Mouse (Mus musculus): ENCODE measurements around the gene Cd200. TPM values are rescaled to one million over a fixed set of nuclear protein-coding genes. Genes with fewer than 3 reads are reported as not detected.
"Not testable (repeated sequence)": the region's sequence is repeated elsewhere in the genome, so short reads cannot be mapped to it uniquely, and the experiment has no call there.

Gene Cd200
- polyA plus RNA-seq, 1 experiment from 2014 or later = 0.47 TPM

DNA sequence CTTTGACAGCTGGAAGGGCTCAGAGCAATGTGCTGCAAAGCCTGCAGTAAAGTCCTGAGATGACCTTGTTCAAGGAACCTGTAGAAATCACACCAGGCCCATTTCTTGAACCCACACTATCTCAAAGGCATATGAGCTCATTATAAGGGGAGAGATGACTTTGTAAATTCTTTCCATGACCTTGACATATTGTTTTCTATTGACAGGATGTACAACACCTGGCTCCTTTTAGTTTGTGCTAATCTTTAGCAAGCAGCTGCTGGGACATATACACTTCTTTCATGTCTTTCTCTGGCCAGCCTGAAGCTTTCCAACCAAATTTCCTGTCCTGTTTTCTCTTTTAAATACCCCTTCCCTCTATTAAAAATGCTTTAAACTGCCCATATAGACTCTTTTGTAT lies 47.4 kb downstream of the Cd200 start:
- in situ Hi-C loops (cut with MboI; ENCODE audit: low pct_unique_long_range_greater_than_20kb) = no loop called here
- H3K27me3 ChIP-seq = no peaks in the 10 kb centered on the region
- ATAC-seq (no peak), DNase-seq (ENCODE audit: low read depth, low spot score) (no peak)
- ChIA-PET POLR2A (no interaction called here), CTCF (no interaction called here)
- TF ChIP-seq CTCF (IDR thresholded peaks at IDR 0.05) = no peak

DNA sequence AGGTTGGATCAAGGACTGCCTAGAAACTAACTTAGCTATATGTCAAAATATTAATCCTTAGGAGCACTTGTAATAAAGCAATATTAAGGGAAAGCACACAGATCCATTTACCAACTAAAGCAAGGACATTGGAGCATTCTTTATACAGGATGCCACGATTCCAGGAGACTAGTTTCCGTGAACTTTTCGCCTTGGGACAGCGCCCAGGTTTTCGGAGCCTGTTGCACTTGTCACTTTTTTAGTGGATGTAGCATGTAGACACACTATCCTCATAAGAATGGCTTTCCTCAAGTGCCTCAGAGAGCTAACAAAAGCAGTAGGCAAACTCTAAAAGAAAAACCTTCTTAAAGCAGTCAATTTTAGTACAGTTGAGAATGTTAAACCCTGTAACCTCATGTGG lies 50.4 kb downstream of the Cd200 start:
- CTCF ChIA-PET; ATAC-seq; POLR2A ChIA-PET; in situ Hi-C loops (cut with MboI; ENCODE audit: low pct_unique_long_range_greater_than_20kb); DNase-seq (ENCODE audit: low read depth, low spot score); H3K27me3 ChIP-seq: not testable (repeated sequence)

GRCm38 (mm10) chr16:45357134-45357533 lies 51.7 kb downstream of the Cd200 start:
- TF ChIP-seq CTCF (IDR thresholded peaks at IDR 0.05) = no peak
- ChIA-PET POLR2A (no interaction called here), CTCF (no interaction called here)
- no peak for ATAC-seq
- in situ Hi-C loops (cut with MboI; ENCODE audit: low pct_unique_long_range_greater_than_20kb) = no loop called here
- no peak for DNase-seq (ENCODE audit: low read depth, low spot score)
- no peaks in the 10 kb centered on the region for H3K27me3 ChIP-seq

- ATAC-seq = no peak
- H3K27me3 ChIP-seq = no peaks in the 10 kb centered on the region
- ChIA-PET CTCF (no interaction called here), POLR2A (no interaction called here)
- DNase-seq (ENCODE audit: low read depth, low spot score) = no peak
- in situ Hi-C loops (cut with MboI; ENCODE audit: low pct_unique_long_range_greater_than_20kb) = no loop called here
- no peak for TF ChIP-seq CTCF (IDR thresholded peaks at IDR 0.05)
Measured at GRCm38 (mm10) chr16:45352875-45353274, 56.0 kb downstream of the Cd200 start.

GRCm38 (mm10) chr16:45350767-45351166 lies 58.1 kb downstream of the Cd200 start:
- no peak for TF ChIP-seq CTCF (IDR thresholded peaks at IDR 0.05)
- no peaks in the 10 kb centered on the region for H3K27me3 ChIP-seq
- ChIA-PET POLR2A (no interaction called here), CTCF (interaction anchor here (1.2 kb wide), 1 partner anchor 9 kb away, joined by 3 read pairs; no protein-coding TSS in a partner anchor)
- no peak for DNase-seq (ENCODE audit: low read depth, low spot score)
- in situ Hi-C loops (cut with MboI; ENCODE audit: low pct_unique_long_range_greater_than_20kb) = no loop called here
- no peak for ATAC-seq

GRCm38 (mm10) chr16:45349523-45350298 lies 59.1 kb downstream of the Cd200 start:
- no peak for TF ChIP-seq CTCF (IDR thresholded peaks at IDR 0.05)
- H3K27me3 ChIP-seq = no peaks in the 10 kb centered on the region
- DNase-seq (ENCODE audit: low read depth, low spot score) = no peak
- in situ Hi-C loops (cut with MboI; ENCODE audit: low pct_unique_long_range_greater_than_20kb) = no loop called here
- ChIA-PET CTCF (no interaction called here), POLR2A (no interaction called here)
- ATAC-seq = no peak

DNA sequence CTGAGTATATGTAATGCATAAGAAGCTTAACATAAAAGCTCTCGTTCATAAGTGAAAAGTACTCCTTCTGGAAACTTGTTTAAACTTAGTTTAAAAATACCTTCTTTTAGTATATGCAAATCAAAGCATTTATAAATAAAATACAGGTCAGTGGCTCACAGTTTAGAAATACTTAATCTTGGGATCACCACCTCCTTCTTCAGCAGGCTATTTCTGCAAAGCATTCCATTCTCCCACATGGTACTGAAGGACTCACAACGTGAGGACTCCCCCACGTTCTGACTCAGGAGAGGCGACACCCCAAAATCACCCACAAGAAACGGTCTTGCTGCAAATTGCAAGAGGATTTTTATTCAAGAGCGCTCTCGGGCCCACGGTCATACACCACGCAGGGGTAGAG lies 60.6 kb downstream of the Cd200 start:
- H3K27me3 ChIP-seq; DNase-seq (ENCODE audit: low read depth, low spot score); CTCF ChIA-PET; POLR2A ChIA-PET; ATAC-seq; in situ Hi-C loops (cut with MboI; ENCODE audit: low pct_unique_long_range_greater_than_20kb): not testable (repeated sequence)

GRCm38 (mm10) chr16:45346930-45347387 lies 61.9 kb downstream of the Cd200 start:
- ATAC-seq (no peak), DNase-seq (ENCODE audit: low read depth, low spot score) (no peak)
- no peak for TF ChIP-seq CTCF (IDR thresholded peaks at IDR 0.05)
- no peaks in the 10 kb centered on the region for H3K27me3 ChIP-seq
- in situ Hi-C loops (cut with MboI; ENCODE audit: low pct_unique_long_range_greater_than_20kb) = no loop called here
- ChIA-PET CTCF (no interaction called here), POLR2A (no interaction called here)

DNA sequence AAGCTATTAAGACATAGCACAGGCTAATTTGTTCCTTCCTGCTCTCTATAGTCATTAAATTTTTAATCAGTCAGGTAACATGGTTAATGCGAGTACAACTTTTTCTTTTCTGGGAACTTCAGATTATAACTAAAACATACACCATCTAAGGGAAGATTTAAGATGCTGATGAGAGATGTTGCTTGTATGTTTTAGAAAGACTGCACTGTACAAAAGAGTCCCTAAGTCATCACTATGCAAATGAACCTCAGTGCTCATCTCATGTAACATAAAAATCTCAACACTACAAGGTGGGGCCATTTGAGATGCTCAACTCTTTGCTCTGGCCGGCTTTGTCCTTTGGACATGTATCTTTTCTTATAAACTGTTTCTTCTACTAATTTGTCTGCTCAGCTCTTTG lies 62.5 kb downstream of the Cd200 start:
- ChIA-PET POLR2A (no interaction called here), CTCF (no interaction called here)
- in situ Hi-C loops (cut with MboI; ENCODE audit: low pct_unique_long_range_greater_than_20kb) = no loop called here
- TF ChIP-seq CTCF (IDR thresholded peaks at IDR 0.05) = no peak
- no peaks in the 10 kb centered on the region for H3K27me3 ChIP-seq
- no peak for DNase-seq (ENCODE audit: low read depth, low spot score)
- ATAC-seq = no peak

DNA sequence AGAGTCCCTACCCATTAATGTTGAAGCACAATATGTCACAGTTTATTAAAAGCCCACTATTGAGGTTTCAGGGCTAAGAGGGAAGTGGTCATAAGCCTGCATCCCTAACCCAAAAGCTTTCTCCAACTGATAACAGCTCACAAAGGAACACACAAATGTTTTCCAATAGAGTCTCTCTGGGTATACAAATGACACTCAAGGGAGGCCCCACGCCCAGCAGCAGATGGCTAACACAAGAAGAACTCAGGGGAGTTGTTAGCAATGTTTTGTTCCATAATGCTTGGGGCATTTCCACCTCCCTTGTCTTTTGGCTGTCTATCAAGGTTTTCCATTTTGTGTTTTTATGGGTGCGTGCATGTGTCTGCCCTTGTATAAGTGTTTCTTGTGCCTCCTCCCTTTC lies 64.0 kb downstream of the Cd200 start:
- ChIA-PET POLR2A (no interaction called here), CTCF (no interaction called here)
- DNase-seq (ENCODE audit: low read depth, low spot score) (no peak), ATAC-seq (no peak)
- no peak for TF ChIP-seq CTCF (IDR thresholded peaks at IDR 0.05)
- in situ Hi-C loops (cut with MboI; ENCODE audit: low pct_unique_long_range_greater_than_20kb) = no loop called here
- H3K27me3 ChIP-seq = peaks cover 3% of the 10 kb centered on the region

DNA sequence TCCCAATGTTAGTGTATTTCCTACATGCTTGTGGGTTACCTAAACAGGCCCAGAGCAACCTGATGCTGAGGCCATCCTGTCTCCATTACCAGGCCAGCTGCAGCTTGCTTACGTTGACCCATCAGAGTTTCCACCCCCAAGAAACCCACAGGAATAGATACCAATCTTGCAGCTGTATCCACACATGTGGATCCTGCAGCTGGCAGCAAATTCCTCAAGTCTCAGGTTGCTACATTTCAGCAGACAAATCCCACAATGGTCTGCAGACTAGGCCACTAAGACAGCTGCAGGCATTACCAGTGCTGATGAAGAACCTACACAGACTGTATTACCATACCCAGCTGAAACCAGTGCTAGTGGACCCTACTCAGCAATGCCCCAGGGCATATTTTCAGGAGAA lies 72.4 kb downstream of the Cd200 start:
- no peak for TF ChIP-seq CTCF (IDR thresholded peaks at IDR 0.05)
- H3K27me3 ChIP-seq = peaks cover 3% of the 10 kb centered on the region
- DNase-seq (ENCODE audit: low read depth, low spot score) (no peak), ATAC-seq (no peak)
- in situ Hi-C loops (cut with MboI; ENCODE audit: low pct_unique_long_range_greater_than_20kb) = no loop called here
- CTCF ChIA-PET = no interaction called here
- POLR2A ChIA-PET = no interaction called here

GRCm38 (mm10) chr16:45334891-45335290 lies 74.0 kb downstream of the Cd200 start:
- H3K27me3 ChIP-seq = no peaks in the 10 kb centered on the region
- DNase-seq (ENCODE audit: low read depth, low spot score) (no peak), ATAC-seq (no peak)
- no peak for TF ChIP-seq CTCF (IDR thresholded peaks at IDR 0.05)
- in situ Hi-C loops (cut with MboI; ENCODE audit: low pct_unique_long_range_greater_than_20kb) = no loop called here
- ChIA-PET CTCF (no interaction called here), POLR2A (no interaction called here)
